Mouse (Mus musculus): ENCODE measurements around the gene Ahrr. TPM values are rescaled to one million over a fixed set of nuclear protein-coding genes. Genes with fewer than 3 reads are reported as not detected.

Ahrr gene
- total RNA-seq (2021), result 1 to 10 TPM; 1.6 TPM
- long read RNA-seq, partial matches to known transcripts, result 0 of 1 reads
- long read RNA-seq, other reads (novel, unspliced or antisense), result 1 of 1 reads

DNA sequence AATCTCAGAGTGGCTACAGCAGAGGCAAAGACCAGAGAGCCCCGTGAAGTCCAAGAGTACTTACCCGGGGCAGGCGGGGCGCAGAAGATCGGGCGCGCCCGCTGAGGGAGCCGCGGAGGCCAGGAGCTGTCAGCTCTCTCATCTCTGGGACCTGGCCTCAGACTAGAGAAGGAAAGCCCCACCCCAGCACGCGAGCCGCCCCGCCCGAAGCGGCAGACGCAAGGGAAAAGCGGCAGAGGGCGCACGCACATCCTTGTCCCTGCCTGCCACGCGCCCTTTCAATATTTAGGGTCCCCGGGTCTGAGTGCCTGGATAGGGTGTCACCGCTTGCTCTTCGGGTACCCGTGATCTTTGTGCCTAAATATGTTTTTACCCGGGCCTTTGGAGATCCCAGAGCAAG is at the start of gene Ahrr:
Gene Ahrr (minus strand): TSS at position 165 of the 400 bp plus-strand sequence.
- DNase-seq (ENCODE audit: low spot score in 2 of 2), result peak; percentile 28 to 56

DNA sequence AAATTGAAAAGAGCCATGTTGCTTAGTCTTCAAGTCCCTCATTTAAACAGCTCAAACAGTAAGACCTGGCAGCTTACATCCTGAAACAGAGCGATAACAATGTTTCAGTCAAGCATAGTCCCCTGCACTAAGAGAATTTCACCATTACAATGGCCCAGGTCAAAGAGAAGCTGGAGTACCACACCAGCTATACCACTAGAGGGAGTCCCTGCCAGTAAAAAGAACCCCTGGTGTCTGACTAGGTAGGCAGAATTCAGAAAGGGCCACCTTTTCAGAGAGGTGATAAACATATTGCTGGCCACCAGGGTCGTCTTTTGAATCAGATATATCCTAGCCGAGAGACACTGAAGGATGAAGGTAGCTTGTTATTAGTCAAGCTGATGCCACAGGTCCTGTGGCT is 48.9 kb upstream of the Ahrr start:
- DNase-seq (ENCODE audit: low spot score in 2 of 2), result peak; percentile 19 to 37

DNA sequence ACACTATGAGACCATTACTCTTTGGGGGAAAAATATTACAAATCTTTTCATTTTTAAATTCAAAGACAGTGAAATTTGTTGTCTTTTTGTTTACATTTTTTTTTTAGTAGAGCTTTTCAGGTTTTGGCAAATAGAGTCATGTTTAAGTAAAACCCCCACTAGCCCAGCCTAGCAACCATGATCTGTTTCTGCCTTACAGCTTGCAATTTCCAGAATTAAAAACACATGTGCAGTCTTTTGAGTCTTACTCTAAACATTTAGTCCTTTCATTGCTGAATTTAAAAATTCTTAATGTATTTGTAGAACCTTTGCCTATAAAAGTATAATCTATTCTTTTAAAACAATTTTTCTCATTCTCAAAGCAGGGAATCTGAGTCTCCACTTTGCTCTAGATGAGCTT is 37.2 kb upstream of the Ahrr start:
- DNase-seq (ENCODE audit: low spot score in 2 of 2), result no peak

DNA sequence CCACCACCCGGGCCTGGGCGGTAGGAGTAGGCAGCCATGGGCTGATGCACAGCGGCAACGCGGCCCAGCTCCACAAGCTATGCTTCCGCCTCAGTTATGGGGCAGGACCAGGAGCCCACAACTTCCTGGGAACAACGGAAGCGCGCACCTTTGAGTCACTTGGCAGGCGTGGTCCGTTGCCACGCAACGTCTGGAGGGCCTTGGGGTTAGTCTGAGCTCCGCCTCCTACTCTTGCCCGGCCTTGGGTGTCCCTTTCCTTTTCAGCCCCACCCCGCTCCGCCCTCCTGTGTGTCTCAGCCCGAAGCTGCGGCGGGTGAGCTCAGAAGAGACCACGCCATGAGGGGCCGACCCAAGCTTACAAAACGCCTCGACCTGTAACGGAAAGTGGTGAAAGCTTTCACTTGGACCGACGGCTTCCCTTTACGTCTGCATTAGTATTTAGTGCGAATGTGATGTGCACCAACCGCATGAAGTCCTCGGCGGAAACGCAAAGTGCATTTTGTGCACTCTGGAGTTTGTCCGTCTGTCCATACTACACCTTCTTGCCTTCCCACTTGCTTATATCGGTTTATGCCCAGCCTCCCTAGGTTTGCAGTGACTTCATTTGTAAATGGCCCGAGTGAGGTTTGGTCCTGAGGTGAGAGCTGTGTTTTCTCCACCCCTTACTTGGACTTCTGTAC is 25.2 kb upstream of the Ahrr start, which contains the start of gene Pdcd6:
Gene Pdcd6 (minus strand): TSS at position 411 of the 680 bp plus-strand sequence.
- peak; percentile 78 to 84 for DNase-seq (ENCODE audit: low spot score in 2 of 2)

DNA sequence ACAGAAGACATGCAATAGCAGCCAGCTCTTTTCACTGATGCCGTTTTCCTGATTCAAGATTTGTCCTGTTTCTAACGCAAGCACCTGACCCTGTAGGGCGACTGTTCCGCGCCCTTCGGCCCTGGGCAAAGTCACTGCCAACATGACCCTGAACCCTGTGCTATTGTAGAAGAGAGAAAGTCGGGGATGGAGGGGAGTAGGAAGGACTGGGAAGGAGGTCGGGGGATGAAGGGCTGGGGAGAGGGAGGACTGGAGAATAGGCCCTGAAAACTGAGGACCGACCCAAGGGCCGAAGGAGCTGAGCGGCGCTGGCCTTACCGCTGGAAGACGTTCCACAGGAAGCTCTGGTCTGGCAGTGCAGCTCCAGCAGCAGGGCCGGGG is 24.6 kb upstream of the Ahrr start:
- DNase-seq (ENCODE audit: low spot score in 2 of 2), result no peak

DNA sequence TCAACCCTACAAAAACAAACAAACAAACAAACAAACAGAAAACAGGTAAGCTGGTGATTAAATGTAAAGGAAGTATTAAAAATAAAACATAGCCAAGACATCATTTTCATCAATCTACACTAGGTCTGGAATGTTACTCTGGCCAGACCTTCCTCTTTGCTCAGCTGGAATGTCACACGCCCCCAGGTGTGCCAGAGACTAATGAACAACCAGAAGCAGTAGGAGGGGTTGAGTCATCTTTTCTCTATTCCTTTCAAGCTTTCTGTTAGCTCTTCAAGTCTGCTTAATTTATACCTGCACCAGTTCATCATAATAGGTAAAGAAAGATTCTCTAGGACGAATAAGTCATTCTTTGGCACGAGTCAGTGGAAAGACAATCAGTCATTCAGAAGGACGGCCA is 24.3 kb upstream of the Ahrr start:
- DNase-seq (ENCODE audit: low spot score in 2 of 2), result no peak

DNA sequence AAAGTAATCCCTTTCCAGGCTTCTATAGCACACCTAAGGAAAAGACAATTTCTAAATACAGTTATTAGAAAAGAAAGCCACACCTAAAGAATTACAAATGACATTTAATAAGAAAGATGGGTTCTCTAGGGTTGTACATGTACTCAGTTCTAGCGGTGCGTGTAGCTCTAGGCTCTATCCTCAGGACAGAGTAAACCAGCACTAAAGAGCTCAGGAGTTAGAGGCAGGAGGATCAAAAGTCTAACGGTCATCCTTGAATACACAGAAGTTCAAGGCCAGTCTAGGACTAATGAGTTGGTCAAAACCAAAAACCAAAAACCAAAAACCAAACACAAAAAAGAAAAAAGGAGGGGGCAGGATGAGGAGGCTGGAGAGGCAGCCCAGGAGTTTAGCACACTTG is 22.5 kb upstream of the Ahrr start:
- DNase-seq (ENCODE audit: low spot score in 2 of 2), result no peak

DNA sequence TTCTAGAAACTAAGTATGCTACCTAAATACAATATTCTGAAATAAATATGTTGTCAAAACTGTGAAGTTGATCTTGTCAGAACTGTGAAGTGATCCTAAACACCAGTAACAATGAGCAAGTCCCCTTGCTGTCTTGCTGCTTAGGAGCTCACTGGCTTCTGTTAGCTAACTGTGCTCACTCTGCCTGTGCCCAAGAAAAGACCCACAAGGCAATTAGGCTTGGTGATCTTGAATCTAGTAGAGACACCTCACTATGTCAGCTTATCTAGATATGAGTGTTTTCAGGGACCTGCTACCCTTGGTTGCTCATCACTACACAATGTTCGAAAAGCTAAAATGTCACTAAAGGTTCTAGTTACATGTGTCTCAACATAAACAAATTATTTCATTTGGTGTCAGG is 13.6 kb upstream of the Ahrr start:
- no peak for DNase-seq (ENCODE audit: low spot score in 2 of 2)

DNA sequence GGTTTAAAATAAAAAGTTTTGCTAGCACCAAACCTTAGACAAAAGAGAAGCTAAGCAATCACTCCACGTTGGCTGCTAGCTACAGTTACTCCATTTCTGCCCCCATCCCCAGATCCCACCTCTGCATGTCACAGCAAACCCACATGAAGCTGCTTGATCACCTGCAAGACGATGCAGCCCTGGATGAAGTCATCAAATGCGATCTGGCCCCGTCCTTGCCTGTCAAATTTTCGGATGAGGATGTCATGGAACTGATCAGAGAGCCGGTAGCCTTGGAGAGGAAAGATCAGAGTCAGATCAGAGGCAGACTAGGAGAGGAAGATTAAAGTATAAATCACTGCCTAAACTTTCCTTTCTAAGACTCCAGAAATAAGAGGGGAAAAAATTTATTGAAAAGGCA is 13.2 kb upstream of the Ahrr start:
- DNase-seq (ENCODE audit: low spot score in 2 of 2), result no peak

DNA sequence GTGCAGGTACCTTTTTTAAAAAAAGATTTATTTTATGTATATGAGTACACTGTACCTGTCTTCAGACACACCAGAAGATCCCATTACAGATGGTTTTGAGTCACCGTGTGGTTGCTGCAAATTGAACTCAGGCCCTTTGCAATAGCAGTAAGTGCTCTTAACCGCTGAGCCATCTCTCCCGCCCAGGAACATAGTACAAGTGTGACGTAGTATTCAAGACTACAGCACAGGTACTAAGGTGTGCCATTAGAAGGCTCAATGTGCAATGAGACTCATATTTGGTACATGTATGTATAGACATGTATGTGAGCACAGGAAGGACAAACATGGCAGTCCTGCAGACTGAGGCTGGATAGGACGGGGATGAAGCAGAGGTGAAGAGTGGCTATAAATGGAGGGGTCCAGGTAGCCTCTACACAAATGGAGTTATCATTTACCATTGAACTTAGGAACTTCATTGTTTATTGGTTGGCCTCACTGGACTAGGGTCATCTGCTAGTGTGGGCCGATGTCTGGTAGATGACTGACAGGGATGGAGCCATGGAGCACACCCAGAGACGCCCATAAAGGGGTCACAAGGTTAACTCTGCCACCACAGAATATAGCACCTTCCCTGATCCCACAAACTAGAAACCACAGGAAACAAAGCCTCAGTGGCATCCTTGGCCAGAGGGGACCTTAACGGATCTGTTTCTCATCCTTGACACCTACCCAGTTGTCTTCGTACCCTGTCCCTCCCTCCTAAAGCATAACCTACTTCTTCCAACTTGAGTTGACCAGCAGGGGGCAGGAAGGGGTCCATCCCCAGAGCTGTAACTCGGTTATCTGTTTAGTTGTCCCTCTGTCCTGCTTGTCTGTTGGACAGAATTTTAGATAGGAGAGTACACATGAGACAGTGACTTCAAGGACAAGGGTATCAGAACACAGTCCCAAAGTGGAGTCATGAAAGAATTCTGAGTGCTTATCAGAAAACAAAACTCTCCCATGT is 10.2 kb upstream of the Ahrr start:
- no peak for DNase-seq (ENCODE audit: low spot score in 2 of 2)

DNA sequence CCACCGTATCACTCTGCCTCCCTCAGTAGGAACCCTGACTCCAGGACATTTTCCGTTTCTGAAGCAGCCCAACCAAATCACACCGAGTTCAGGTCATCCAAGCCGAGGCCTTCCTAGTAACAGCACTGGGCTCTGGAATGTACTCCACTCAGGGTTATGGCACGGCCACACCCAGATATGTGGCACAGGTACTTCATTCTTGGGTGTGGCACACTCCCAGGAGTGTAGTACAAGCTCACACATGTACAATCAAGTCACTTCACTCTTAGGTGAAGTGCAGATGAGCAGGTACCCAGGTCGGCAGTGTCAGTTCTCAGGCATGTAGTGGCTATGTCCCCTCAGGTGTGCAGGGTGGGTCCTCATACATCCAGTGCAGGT is 9.5 kb upstream of the Ahrr start:
- peak in 1 of 2 experiments; percentile 6 for DNase-seq (ENCODE audit: low spot score in 2 of 2)

DNA sequence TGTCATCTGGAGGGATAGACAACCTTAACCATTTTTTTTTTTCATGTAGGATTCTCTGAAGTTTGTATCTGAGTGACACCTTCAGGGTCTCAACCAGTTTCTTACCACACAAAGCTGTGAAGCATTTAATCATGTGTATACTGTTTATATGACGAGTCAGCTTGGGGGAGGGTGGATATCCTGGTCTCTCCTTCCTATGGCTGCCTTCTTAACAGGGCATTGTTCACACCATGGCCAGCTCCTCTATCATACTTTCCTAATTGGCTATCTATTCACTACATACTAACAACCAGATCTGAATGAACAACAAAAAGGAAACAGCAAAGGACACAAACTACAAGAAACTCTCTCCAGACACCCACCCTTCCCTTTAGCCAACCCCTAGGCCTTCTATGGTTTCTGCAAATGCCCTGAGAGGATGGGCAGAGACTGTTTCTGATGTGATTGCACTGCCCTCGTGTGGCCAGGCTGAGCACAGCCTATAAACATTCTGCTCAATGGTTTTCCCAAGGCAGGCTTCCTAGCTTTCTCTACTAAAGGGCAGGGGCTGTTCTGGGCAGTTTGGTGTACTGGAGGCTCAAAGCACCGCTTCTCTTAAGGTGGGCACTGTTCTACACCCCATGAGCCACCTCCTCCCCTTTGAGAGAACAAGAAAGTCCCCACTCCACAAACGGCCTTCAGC is 8.9 kb upstream of the Ahrr start:
- peak; percentile 85 for DNase-seq (ENCODE audit: low spot score in 2 of 2)

DNA sequence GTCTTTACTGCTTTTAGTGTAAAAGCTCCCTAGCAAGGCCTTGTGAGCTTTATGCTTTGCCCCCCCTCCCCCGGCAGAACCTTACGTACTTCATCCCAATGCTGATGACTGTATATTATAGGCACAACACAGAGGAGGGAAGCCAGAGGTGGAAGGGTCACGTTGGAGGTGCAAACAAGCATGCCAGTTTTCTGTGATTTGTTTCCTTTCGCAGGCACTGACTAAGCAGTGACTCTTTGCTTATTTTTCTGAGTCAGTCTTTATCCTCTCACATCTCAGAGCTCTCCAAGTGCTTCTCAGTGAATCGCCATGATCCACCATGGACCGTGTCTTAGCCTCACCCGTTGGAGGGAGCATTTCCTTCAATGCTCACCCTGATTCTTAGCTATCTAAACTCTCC is 4.2 kb upstream of the Ahrr start:
- DNase-seq (ENCODE audit: low spot score in 2 of 2), result no peak

DNA sequence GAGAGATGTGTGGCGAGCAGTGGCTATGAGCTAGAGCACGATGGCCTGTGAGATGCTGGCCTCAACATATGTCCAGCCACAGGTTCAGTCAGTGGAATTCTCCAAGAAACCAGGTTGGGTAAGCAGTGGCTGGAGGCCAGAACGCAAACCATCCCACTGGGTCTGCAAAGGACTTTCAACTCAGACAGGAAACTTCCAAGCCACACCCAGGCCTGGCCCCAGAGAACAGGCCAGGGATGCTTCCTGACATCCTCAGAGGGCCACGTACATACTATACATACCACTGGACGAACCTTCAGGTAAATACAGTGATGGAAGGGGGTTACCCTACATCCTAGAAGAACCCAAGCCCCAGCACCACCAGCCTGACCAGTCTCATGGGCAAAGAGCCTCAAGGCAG is 2.5 kb downstream of the Ahrr start:
- no peak for DNase-seq (ENCODE audit: low spot score in 2 of 2)

DNA sequence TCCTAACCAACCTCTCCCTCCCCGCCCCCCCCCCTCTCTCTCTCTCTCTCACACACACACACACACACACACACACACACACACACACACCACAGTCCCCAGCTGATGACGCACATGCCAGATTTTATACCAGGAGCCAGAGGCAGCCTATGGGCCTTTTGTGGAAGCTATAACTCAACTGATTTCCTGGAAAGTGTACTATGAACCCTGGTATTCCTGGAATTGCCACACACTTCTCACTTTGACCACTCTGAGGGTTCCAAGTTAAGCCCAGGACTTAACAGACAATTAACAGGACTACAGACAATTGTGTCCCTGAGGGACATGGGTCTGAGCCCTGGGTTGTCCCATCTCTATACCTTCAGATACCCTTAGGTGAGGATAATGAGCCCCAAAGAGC is 9.8 kb downstream of the Ahrr start:
- DNase-seq (ENCODE audit: low spot score in 2 of 2), result no peak

DNA sequence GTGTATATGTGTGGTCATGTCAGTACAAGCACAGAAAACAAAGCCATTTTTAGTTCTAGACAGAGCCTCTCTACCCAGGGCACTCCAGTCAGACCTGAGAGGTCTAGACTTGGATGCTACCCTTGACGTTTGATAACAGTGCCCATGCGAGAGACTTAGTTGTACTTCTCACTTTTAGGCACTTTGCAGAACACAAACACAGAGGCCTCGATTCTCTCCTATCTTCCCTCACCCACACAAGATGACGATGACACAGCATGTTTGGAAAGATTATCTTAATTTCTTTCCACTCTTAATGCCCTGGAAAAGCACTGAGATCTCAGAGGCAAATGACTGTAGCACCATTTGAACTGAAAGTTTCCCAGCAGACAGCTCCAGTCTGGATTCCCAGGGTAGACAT is 16.4 kb downstream of the Ahrr start:
- DNase-seq (ENCODE audit: low spot score in 2 of 2), result no peak

DNA sequence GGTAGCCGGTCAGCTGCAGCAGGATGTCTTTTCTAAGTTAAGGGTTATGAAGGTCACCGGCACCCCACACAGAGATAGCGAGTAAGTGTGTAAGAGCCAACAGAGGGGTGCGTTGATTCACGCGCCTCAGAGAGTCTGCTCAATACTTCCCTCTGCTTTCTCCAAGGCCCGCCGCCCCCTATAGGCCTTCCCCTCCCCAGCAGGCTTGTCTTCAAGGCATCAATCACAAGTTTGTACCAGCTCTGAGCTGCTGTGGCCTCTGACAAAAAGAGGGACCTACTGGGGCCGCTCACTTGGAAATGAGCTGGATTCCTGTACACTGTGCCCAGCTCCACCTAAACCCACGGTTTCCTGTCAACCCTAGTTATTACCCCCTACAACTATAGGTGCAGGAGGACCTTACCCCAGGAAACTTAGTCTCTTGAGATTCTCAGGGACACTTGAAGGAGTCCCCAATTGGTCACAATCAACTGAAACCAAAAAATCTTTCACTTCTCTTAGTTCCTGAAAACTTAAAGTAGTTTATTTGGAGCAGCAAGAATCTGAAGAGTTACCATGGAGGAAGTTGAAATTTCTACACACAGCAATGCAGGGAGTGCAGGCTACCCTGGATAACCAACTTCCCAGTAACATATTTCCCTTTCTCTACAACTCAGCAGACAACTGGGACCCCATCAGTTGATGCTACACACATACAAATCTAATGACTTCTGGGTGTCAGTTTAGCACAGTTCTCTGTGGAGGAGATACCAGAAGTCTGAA is 31.7 kb downstream of the Ahrr start:
- peak in 1 of 2 experiments; percentile 63 for DNase-seq (ENCODE audit: low spot score in 2 of 2)

DNA sequence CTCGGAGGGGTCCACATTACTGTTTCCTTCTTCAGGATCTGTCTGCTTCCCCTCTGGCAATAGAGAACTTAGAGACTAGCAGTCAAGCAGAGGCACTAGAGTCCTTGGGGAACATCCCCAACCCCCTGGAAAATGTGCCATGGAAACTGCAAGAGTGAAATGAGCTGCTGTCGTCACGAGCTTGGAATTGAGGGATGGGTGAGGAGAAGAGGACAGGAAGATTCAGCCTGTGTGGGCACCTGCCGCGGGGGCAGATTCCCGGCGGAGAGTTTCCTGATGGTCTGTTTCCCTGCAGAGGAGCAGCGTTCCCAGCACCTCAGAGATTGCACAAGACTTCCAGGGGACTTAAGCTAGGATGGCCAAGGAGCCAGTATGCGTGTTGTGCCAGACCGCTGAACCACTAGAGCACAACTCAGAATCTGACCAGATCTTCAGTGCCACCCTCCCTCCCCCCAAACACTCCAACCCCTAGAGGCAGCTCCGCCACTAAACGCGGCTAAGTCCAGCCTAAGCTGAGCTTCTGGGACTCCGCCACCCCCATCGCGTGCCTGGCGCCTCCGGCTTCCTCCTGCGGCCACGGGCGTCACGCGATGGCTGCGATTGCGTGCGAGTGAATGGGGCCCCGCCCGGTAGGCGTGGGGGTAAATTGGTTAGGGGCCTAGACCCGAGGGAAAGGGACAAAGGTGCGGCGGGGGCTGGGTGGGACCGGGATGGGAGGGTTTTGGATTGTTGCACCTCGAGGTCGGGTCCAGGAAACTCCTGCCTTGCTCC is 32.5 kb downstream of the Ahrr start:
- DNase-seq (ENCODE audit: low spot score in 2 of 2), result peak; percentile 50 to 63

DNA sequence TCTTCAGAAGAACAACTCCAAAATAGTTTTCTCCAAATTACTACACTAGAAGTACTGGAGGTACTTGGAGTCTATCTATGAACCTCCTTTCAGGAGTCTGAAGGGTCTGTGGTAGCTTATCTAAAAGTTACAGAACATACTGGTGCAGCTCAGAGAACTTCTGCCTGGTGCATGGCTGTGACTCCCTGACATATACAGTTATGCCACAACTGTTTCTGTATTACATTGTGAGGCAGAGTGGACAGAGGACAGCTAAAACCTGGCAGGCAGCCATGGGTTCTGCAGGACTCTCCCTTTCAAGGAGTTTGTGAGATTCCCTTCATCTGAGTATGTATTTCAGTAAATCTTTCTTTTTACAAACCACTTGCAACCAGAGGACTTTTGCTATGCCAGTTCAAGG is 45.6 kb downstream of the Ahrr start:
- no peak for DNase-seq (ENCODE audit: low spot score in 2 of 2)

DNA sequence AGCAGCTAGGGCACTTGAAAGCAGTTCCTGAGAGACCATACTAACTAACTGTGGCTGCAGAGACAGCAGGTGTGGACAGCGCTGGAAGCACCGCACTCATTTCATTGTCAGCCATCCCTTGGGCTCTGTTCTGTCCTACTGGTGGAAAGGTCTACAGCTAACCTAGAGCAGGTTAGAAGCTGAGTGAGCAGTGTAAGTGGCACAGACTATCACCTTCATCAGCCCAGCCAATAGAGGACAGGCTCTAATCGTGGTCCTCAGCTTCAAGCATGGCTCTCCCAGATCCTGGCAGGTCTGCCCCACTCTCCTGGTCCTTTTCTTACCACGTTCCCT is 46.3 kb downstream of the Ahrr start:
- DNase-seq (ENCODE audit: low spot score in 2 of 2), result no peak

Data from layer of hippocampus, postnatal 10 days (tissue).